Mouse (Mus musculus) cortical plate, adult 2 months (tissue): ENCODE measurements at regions not wholly inside any gene's neighbourhood (a gene's known extent, or its start where the extent isn't known, plus 50 kb on each side); places are given as distances from the start of the nearest gene placed in this dataset.

Source experiments
- CTCF ChIP-seq: fragments of 200-500 bp; IDR thresholded peaks from 2 replicates; pipeline ENCODE4 v1.5.1; 2011; ENCODE audit warnings: mild to moderate bottlenecking, control low read depth, low read length; ENCODE audit not compliant: insufficient read depth; ENCODE audit errors: extremely low read depth
- POLR2A ChIP-seq: fragments of 200-500 bp; IDR thresholded peaks from 2 replicates; pipeline ENCODE4 v1.6.1; 2011; ENCODE audit warnings: mild to moderate bottlenecking, low read length, control low read depth; ENCODE audit not compliant: insufficient read depth; ENCODE audit errors: extremely low read depth

DNA sequence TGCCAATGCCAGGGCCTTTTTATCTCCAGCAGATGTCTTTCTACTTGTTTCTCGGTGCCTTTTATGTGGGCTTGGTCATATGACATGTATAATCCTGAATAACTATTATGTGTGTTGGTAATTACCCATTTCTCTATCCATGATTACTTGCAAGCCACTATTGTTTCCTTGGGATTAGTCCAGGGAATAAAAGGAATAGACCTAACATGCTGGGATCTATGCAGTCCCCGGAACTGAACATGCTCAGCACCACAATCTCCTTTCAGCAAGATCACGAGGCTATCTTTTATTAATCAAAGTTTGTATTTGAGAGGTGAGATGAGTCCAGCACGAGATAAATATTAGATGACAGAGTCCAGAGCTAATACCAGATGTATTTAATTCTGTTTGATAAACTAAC is 2956.8 kb upstream of the Lrrc6 start:
- TF ChIP-seq CTCF: no peak
- TF ChIP-seq POLR2A: no peak
